Mouse (Mus musculus) liver, embryonic 14 days (tissue): ENCODE data around the gene Epha5. TPM values are rescaled to one million over a fixed set of nuclear protein-coding genes. Genes with fewer than 3 reads are reported as not detected.

ENCODE experiments used
- polyA plus RNA-seq: library from polyadenylated mRNA; depleted of rRNA; stranded (reverse); fragments of >200 nt; gene quantifications from 2 replicates; pipeline ENCODE4 v1.2.3, GENCODE M21; 2012; rRNA removed

The Epha5 gene
- 0.01 and 0.02 TPM in 2 replicates for polyA plus RNA-seq

DNA sequence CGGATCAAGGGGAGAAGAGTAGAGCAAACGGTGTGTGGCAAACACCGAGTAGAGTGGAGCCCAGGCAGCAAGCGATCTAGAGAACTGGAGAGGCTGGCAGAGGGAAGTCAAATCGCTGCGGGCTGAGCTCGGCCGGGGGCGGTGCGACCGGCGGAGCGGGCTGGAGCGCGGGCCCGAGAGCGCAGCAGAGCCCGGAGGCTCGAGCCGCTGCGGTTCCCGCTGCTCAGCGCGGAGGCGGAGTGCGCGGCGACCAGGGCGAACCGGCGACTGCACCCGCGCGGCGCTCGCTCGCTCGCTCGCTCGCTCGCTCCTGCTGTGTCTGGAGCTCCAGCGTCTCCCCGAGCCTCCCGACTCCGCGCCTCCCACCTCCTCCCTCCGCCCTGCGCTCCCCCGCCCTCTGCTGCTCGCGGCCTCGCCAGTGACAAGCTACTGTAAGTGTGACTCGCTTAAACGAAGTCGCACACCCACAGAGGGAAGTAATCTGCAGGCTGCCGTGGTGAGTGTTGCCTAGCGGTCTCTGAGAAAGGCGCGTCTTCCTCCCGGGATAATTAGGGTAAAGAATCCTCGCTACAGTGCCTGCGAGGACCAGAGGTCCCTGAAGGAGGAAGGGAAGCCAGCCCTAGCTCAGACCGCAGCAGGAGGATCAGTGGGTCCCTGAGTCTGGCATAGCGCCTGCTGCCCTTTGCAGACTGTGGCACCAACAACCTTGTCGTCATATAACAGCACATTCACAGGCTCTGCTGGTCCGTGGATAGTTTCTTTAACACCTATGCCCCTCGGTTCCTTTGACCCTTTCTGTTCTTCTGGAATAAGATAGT is at the start of gene Epha5:
TSS of gene Epha5 (minus strand) at position 321 of the 818 bp plus-strand sequence.

